Mouse (Mus musculus) stomach, postnatal 0 days (tissue): Measurements from ENCODE around the gene Phgdh.

Source experiments
- CTCF ChIP-seq: IDR thresholded peaks from 2 replicates; pipeline ENCODE4 v1.5.1; 2016; ENCODE audit warnings: antibody characterized with exemption, low read depth, mild to moderate bottlenecking, moderate library complexity
- EP300 ChIP-seq: optimal IDR thresholded peaks from 2 replicates; pipeline ENCODE3; 2016; ENCODE audit warnings: antibody characterized with exemption

DNA sequence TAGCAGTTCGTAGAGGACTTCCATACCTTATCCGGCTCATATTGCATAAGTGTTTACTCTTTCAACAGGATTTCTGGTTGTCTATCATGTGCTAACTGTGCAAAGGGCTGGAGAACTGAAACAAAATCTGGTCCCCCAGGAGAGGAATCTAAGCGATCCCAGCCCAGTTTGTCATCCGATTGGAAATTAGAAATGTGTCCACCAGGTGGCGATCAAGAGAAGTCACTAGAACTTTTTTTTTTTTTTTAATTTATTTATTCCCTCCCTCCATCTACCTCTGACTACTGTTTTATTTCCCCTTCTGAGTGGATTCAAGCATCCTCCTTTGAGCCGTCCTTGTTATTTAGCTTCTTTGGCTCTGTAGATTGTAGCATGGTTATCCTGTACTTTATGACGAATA is 14.1 kb upstream of the Phgdh start:
- TF ChIP-seq CTCF (peak; percentile 72), EP300 (no peak)
